Mouse (Mus musculus): ENCODE data around the gene Def8. TPM values are rescaled to one million over a fixed set of nuclear protein-coding genes. Genes with fewer than 3 reads are reported as not detected.
A peak's percentile ranks its signal among the peaks of the same experiment; 100 is the strongest.
"Not testable (repeated sequence)": the region's sequence is repeated elsewhere in the genome, so short reads cannot be mapped to it uniquely, and the experiment has no call there.

The Def8 gene
- polyA plus RNA-seq, 1 experiment from 2014 or later, result 43.6 TPM

GRCm38 (mm10) chr8:123428939-123429721, 5.8 kb downstream of the Def8 start:
- H3K27me3 ChIP-seq (ENCODE audit: low read depth, poor library complexity, severe bottlenecking), result no peaks in the 10 kb centered on the region
- H3K4me1 ChIP-seq, result no peaks in the 10 kb centered on the region
- H3K9me3 ChIP-seq (replicated peaks), result peaks cover 42% of the 10 kb centered on the region
- H3K27ac ChIP-seq, result no peak overlapping the region
- DNase-seq (ENCODE audit: low spot score), result no peak
- H3K4me3 ChIP-seq, result no peak overlapping the region
- no peaks in the 10 kb centered on the region for H3K36me3 ChIP-seq
- 96% methylated on average over 23 of the region's 23 CpGs for WGBS

DNA sequence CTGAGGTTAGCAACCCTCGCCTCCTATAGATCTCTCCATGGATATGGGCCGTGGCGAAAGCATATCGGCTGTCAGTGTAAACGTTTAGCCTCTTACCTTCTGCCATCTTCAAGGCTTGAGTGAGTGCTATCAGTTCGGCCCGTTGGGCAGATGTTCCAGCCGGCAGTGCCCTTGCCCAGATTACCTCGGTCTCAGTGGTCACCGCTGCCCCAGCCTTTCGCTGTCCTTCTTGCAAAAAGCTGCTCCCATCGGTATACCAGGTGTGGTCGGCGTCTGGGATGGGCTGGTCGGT, 6.3 kb downstream of the Def8 start:
- peaks cover 42% of the 10 kb centered on the region for H3K9me3 ChIP-seq (replicated peaks)
- H3K36me3 ChIP-seq; DNase-seq (ENCODE audit: low spot score); H3K4me3 ChIP-seq; H3K27me3 ChIP-seq (ENCODE audit: low read depth, poor library complexity, severe bottlenecking); H3K27ac ChIP-seq; H3K4me1 ChIP-seq: not testable (repeated sequence)
- 96% methylated on average over 15 of the region's 15 CpGs for WGBS

DNA sequence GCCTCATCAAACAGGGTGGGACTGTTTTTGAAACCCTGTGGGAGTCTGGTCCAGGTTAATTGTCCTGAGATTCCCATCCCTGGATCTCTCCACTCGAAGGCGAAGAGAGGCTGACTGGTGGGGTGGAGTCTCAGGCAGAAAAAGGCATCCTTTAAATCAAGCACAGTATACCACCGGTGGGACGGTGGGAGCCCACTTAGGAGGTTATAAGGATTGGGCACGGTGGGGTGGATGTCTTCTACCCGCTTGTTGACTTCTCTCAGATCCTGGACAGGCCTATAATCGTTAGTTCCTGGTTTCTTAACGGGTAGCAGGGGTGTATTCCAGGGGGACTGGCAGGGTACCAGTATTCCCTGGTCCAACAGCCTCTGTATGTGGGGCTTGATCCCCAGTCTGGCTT, 7.6 kb downstream of the Def8 start:
- peaks cover 42% of the 10 kb centered on the region for H3K9me3 ChIP-seq (replicated peaks)
- not testable (repeated sequence) for H3K4me1 ChIP-seq; H3K27ac ChIP-seq; H3K36me3 ChIP-seq; H3K4me3 ChIP-seq; DNase-seq (ENCODE audit: low spot score); H3K27me3 ChIP-seq (ENCODE audit: low read depth, poor library complexity, severe bottlenecking)
- WGBS, result 90% methylated on average over 8 of the region's 8 CpGs

GRCm38 (mm10) chr8:123431616-123432365, 8.5 kb downstream of the Def8 start:
- Histone ChIP-seq H3K36me3 (no peaks in the 10 kb centered on the region), H3K4me3 (no peak overlapping the region), H3K27ac (no peak overlapping the region), H3K4me1 (no peaks in the 10 kb centered on the region), H3K9me3 (replicated peaks) (peaks cover 42% of the 10 kb centered on the region), H3K27me3 (ENCODE audit: low read depth, poor library complexity, severe bottlenecking) (no peaks in the 10 kb centered on the region)
- 97% methylated on average over 25 of the region's 25 CpGs for WGBS
- DNase-seq (ENCODE audit: low spot score), result no peak

DNA sequence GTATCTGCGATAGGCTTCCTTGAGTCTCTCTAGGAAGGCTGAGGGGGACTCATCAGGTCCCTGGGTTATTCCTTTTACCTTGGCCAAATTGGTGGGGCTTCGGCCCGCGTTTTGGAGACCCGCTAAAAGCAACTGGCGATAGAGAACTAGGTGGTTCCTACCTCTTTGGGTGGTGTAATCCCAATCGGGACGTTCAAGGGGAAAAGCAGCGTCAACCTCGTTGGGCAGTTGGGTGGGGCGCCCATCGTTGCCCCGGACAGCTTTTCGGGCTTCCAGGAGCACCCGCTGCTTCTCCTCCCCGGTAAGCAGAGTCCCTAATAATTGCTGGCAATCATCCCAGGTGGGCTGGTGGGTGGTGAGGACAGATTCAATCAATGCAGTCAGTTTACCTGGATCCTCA, 9.1 kb downstream of the Def8 start:
- no peaks in the 10 kb centered on the region for H3K27me3 ChIP-seq (ENCODE audit: low read depth, poor library complexity, severe bottlenecking)
- peaks cover 36% of the 10 kb centered on the region for H3K9me3 ChIP-seq (replicated peaks)
- no peak for DNase-seq (ENCODE audit: low spot score)
- H3K36me3 ChIP-seq, result no peaks in the 10 kb centered on the region
- no peak overlapping the region for H3K27ac ChIP-seq
- 95% methylated on average over 16 of the region's 16 CpGs for WGBS
- no peak overlapping the region for H3K4me3 ChIP-seq
- H3K4me1 ChIP-seq, result no peaks in the 10 kb centered on the region

DNA sequence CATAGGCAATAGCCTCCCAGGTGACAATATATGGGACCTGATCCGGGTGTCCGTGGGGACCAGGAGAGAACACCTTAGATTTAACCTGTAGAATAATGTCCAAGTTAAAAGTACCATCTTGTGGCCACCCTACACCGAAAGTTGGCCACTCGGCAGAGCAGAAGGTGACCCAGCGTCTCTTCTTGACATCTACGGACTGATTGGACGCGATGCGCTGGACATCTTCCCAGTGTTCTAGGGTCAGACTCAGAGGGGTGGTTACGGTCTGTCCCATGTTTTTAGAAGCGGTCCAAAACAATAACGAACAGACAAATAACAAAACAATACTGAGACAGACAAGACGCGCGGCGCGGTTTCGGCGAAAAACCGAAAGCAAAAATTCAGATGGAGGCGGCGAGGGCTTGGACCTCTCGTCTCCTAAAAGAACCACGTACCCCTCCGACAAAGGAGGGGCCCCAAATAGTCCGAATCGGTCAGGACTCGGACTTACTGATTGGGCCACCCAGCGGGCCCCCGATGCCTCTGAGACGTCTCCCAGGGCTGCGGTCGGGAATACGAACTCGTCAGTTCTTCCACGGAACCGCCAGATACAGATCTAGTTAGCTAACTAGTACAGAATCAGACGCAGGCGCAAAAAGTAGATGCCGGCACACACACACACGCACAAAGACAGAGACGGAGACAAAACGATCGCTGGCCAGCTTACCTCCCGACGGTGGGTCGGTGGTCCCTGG, 10.1 kb downstream of the Def8 start:
- not testable (repeated sequence) for H3K36me3 ChIP-seq; H3K27ac ChIP-seq; DNase-seq (ENCODE audit: low spot score); H3K4me3 ChIP-seq; H3K27me3 ChIP-seq (ENCODE audit: low read depth, poor library complexity, severe bottlenecking); H3K4me1 ChIP-seq
- WGBS, result 97% methylated on average over 47 of the region's 47 CpGs
- H3K9me3 ChIP-seq (replicated peaks), result peaks cover 26% of the 10 kb centered on the region

- no peaks in the 10 kb centered on the region for H3K9me3 ChIP-seq (replicated peaks)
- H3K36me3 ChIP-seq, result peaks cover 14% of the 10 kb centered on the region
- no peak overlapping the region for H3K27ac ChIP-seq
- DNase-seq (ENCODE audit: low spot score), result no peak
- WGBS, result 96% methylated on average over 2 of the region's 2 CpGs
- H3K4me1 ChIP-seq, result peaks cover 13% of the 10 kb centered on the region
- H3K27me3 ChIP-seq (ENCODE audit: low read depth, poor library complexity, severe bottlenecking), result no peaks in the 10 kb centered on the region
- H3K4me3 ChIP-seq, result no peak overlapping the region
Measured at GRCm38 (mm10) chr8:123441788-123442187, 18.5 kb downstream of the Def8 start.

DNA sequence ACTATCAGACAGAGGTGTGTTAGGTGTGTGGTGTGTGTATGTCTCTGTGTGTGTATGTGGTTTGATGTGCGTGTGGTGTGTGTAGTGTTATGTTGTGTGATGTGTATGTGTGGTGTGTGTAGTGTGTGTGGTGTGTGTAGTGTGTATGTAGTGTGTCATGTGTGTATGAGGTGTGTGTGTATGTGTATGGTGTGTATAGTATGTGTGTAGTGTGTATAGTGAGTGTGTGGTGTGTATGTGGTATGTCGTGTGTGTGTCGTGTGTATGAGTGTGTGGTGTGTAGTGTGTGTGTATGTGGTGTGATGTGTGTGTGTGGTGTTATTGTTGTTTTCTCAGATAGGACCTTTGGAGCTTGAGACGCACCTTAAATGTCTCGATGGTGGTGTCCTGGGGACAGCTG, 19.0 kb downstream of the Def8 start:
- H3K4me3 ChIP-seq, result peak overlapping the region; percentile 76
- no peak for DNase-seq (ENCODE audit: low spot score)
- 78% methylated on average over 5 of the region's 5 CpGs for WGBS

DNA sequence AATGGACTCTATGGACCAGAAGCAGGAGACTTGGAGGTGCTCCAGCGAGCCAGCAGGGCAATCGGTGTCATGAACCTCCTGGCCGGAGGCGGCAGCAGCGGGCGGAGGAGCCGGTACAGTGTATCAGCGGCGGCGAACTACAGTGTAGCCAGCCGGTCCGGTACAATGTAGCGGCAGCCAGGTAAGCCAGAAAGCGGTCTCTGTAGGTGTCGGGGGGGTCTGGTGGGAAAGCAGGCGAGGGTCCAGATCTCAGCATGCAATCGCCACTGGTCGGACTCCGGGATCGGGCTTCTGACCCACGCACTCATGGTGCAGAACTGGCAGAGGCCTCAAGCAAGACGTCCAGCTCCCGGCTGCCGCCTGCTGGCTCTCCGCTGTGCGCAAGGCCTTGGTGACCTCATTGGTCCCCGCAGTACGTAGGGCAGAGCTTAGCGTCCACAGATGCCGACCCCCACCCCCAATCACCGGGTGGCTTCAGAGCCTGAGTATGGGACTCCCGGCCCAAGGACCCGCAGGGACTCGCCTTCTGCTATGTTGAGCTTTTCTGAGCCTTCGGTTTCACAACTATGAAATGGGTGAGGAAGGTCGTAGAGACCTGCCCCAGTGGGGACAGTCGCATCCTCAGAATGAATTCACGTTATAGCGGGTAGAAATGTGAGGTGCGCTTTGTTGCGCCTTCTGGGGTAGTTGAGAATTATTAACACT, 19.7 kb downstream of the Def8 start:
- peak; percentile 93 for DNase-seq (ENCODE audit: low spot score)
- Histone ChIP-seq H3K4me1 (peaks cover 13% of the 10 kb centered on the region), H3K27ac (peak overlapping the region; percentile 96), H3K27me3 (ENCODE audit: low read depth, poor library complexity, severe bottlenecking) (no peaks in the 10 kb centered on the region), H3K4me3 (peak overlapping the region; percentile 76), H3K9me3 (replicated peaks) (no peaks in the 10 kb centered on the region), H3K36me3 (peaks cover 23% of the 10 kb centered on the region)
- WGBS, result 1% methylated on average over 41 of the region's 41 CpGs

More for the DNA sequence above, 19.0 kb downstream of the Def8 start:
- Histone ChIP-seq H3K9me3 (replicated peaks) (no peaks in the 10 kb centered on the region), H3K4me1 (peaks cover 13% of the 10 kb centered on the region), H3K27me3 (ENCODE audit: low read depth, poor library complexity, severe bottlenecking) (no peaks in the 10 kb centered on the region), H3K27ac (peak overlapping the region; percentile 96; the same call in 1 of the 2 replicates), H3K36me3 (peaks cover 19% of the 10 kb centered on the region)

DNA sequence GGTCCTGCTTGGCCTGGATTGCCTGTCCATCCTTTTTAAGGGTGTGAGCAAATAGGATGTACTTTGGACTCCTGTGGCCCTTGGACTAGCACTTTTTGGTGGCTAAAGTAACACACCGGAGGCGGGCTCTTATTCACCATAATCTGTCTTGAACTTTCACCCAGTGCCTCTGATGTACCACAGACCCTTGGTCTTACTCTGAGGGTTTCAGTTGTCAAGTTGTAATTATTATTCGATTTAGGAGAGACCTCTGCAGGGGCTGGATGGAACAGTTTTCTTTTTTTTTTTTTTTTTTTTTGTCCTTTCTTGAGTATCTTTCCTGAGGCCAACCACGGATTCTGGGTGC, 20.2 kb downstream of the Def8 start:
- H3K27me3 ChIP-seq (ENCODE audit: low read depth, poor library complexity, severe bottlenecking), result no peaks in the 10 kb centered on the region
- peak overlapping the region; percentile 76 for H3K4me3 ChIP-seq
- H3K36me3 ChIP-seq, result peaks cover 27% of the 10 kb centered on the region
- no peaks in the 10 kb centered on the region for H3K9me3 ChIP-seq (replicated peaks)
- WGBS, result 40% methylated on average over 4 of the region's 4 CpGs
- H3K4me1 ChIP-seq, result peaks cover 13% of the 10 kb centered on the region
- H3K27ac ChIP-seq, result peak overlapping the region; percentile 96
- DNase-seq (ENCODE audit: low spot score), result no peak

DNA sequence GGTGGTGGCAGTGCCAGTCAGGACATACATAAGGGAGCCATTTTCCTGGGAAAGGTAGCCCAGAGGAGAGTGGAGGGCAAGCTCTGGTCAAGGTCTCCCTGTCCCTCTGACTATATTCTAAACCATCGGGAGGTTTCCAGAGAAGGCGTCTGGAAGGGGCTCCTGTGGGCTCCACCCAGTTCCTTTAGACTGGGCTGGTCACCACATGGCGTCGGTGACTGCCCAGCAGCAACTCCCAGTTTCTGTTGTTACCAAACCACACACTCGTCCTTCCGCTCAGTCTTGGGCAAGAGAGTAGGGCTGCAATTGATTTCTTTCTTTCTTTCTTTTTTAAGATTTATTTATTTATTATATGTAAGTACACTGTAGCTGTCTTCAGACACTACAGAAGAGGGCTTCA, 20.8 kb downstream of the Def8 start:
- Histone ChIP-seq H3K27ac (no peak overlapping the region), H3K9me3 (replicated peaks) (no peaks in the 10 kb centered on the region), H3K4me1 (peaks cover 13% of the 10 kb centered on the region), H3K4me3 (peak overlapping the region; percentile 76; the same call in 1 of the 2 replicates), H3K36me3 (peaks cover 30% of the 10 kb centered on the region), H3K27me3 (ENCODE audit: low read depth, poor library complexity, severe bottlenecking) (no peaks in the 10 kb centered on the region)
- 91% methylated on average over 6 of the region's 6 CpGs for WGBS
- no peak for DNase-seq (ENCODE audit: low spot score)

- H3K4me1 ChIP-seq, result peaks cover 13% of the 10 kb centered on the region
- whole genome bisulfite sequencing, result 87% methylated on average over 10 of the region's 10 CpGs
- no peaks in the 10 kb centered on the region for H3K9me3 ChIP-seq (replicated peaks)
- no peak overlapping the region for H3K27ac ChIP-seq
- peaks cover 43% of the 10 kb centered on the region for H3K36me3 ChIP-seq
- H3K4me3 ChIP-seq, result no peak overlapping the region
- no peaks in the 10 kb centered on the region for H3K27me3 ChIP-seq (ENCODE audit: low read depth, poor library complexity, severe bottlenecking)
- DNase-seq (ENCODE audit: low spot score), result no peak
Measured at GRCm38 (mm10) chr8:123445981-123446380, 22.7 kb downstream of the Def8 start.
